8 mouse cellular contexts compared by ENCODE assay signal in genomic region chr9:65631354-65632021, GRCm38 (mm10). TPM values are rescaled to one million over a fixed set of nuclear protein-coding genes. Genes with fewer than 3 reads are reported as not detected.
A peak's percentile ranks its signal among the peaks of the same experiment; 100 is the strongest.
DNase-seq lines count a peak whose midpoint lies in the region; ATAC-seq and TF ChIP-seq lines count a peak whose summit lies in the region.

No protein-coding gene starts in this region.

- H3K9me3 ChIP-seq in embryonic facial prominence, embryonic 15.5 days (replicated peaks): no peaks in the 10 kb centered on the region
- no peaks in the 10 kb centered on the region for H3K9me3 ChIP-seq in neural tube, embryonic 13.5 days

- H3K4me1 ChIP-seq in lung, adult 2 months (ENCODE audit: control insufficient read depth, insufficient read depth, low read length): peaks cover 3% of the 10 kb centered on the region; the same call in 1 of the 2 replicates
- peaks cover 15% of the 10 kb centered on the region for H3K4me1 ChIP-seq in embryonic facial prominence, embryonic 15.5 days
- H3K4me1 ChIP-seq in neural tube, embryonic 13.5 days (replicated peaks): peaks cover 23% of the 10 kb centered on the region

- H3K36me3 ChIP-seq in embryonic facial prominence, embryonic 15.5 days: no peaks in the 10 kb centered on the region
- H3K36me3 ChIP-seq in neural tube, embryonic 13.5 days: no peaks in the 10 kb centered on the region

- TF ChIP-seq POLR2A in lung, adult 2 months (IDR thresholded peaks at IDR 0.05; ENCODE audit: borderline replicate concordance, extremely low read depth, low read depth, low read length): no peak

- H3K4me3 ChIP-seq in lung, adult 2 months (replicated peaks; ENCODE audit: extremely low read depth, low read depth, low read length): peak overlapping the region; percentile 74
- H3K4me3 ChIP-seq in embryonic facial prominence, embryonic 15.5 days (replicated peaks): peak overlapping the region; percentile 57
- peak overlapping the region; percentile 59 for H3K4me3 ChIP-seq in neural tube, embryonic 13.5 days

- H3K27ac ChIP-seq in embryonic facial prominence, embryonic 15.5 days (replicated peaks): no peak overlapping the region
- H3K27ac ChIP-seq in neural tube, embryonic 13.5 days (replicated peaks): no peak overlapping the region

- peaks cover 34% of the 10 kb centered on the region for H3K27me3 ChIP-seq in embryonic facial prominence, embryonic 15.5 days
- peaks cover 62% of the 10 kb centered on the region for H3K27me3 ChIP-seq in neural tube, embryonic 13.5 days

- H3K9ac ChIP-seq in embryonic facial prominence, embryonic 15.5 days: 0 out of 2 replicates have a peak overlapping the region, but pooled peaks have one; percentile 50
- peak overlapping the region; percentile 65; the same call in 1 of the 2 replicates for H3K9ac ChIP-seq in neural tube, embryonic 13.5 days

- ATAC-seq in embryonic facial prominence, embryonic 15.5 days (ENCODE audit: insufficient number of reproducible peaks, low FRiP score, low TSS enrichment, low read depth): no peak
- ATAC-seq in neural tube, embryonic 13.5 days (ENCODE audit: low read depth): no peak
- ATAC-seq in erythroid progenitor cell, adult 5-6 weeks (replicated peaks; ENCODE audit: low FRiP score, poor library complexity, severe bottlenecking): no peak

- no peak for TF ChIP-seq CTCF in lung, adult 2 months (IDR thresholded peaks at IDR 0.05; ENCODE audit: insufficient read depth, low read length)

- DNase-seq in lung, adult 2 months: no peak
- no peak for DNase-seq in lung, postnatal 25 days (ENCODE audit: low spot score)
- DNase-seq in kidney, postnatal 10 days: peak; percentile 17
- no peak for DNase-seq in layer of hippocampus, postnatal 25 days (ENCODE audit: extremely low spot score in 1 of 2, low spot score in 1 of 2)
- no peak for DNase-seq in layer of hippocampus, postnatal 14 days (ENCODE audit: low spot score in 2 of 2)

- WGBS in lung, adult 2 months: 65% methylated on average over 16 of the region's 16 CpGs
- WGBS in embryonic facial prominence, embryonic 15.5 days: 26% methylated on average over 16 of the region's 16 CpGs
- 20% methylated on average over 16 of the region's 16 CpGs for WGBS in neural tube, embryonic 13.5 days

- H3K4me2 ChIP-seq in embryonic facial prominence, embryonic 15.5 days (replicated peaks): peak overlapping the region; percentile 99
- H3K4me2 ChIP-seq in neural tube, embryonic 13.5 days: peak overlapping the region; percentile 90

RNA-seq across cellular contexts. Expression of gene Rbpms2, which starts 2.0 kb away (rescaled TPM):
- polyA plus RNA-seq in lung, adult 2 months (2012; rRNA removed): 16.0 and 18.4 TPM in 2 replicates
- polyA plus RNA-seq in embryonic facial prominence, embryonic 15.5 days (2015; fragmentation: Nextera tagmentation; extraction: Ambion mirVana): 7.9 and 8.9 TPM in 2 replicates
- polyA plus RNA-seq in neural tube, embryonic 13.5 days (2015; fragmentation: Nextera tagmentation; extraction: Ambion mirVana): 6.2 and 6.3 TPM in 2 replicates
- 9.6 TPM in 1 of 2 replicates, not detected in the other for total RNA-seq in erythroid progenitor cell, adult 5-6 weeks (2015; ENCODE audit: low replicate concordance)
- not detected in 2 replicates for total RNA-seq in erythroid progenitor cell, adult 5-6 weeks (2017; ENCODE audit: low replicate concordance)
- 1 to 10 TPM; 2.8 to 2.9 TPM for total RNA-seq in layer of hippocampus, postnatal 25 days (2021)
- 1 to 10 TPM; 2.1 to 2.3 TPM for total RNA-seq in layer of hippocampus, postnatal 14 days (2021)

RNA-seq across cellular contexts. Expression of gene Oaz2, which starts 36.3 kb away (rescaled TPM):
- polyA plus RNA-seq in lung, adult 2 months (2012; rRNA removed): 242 and 274 TPM in 2 replicates
- 304 and 311 TPM in 2 replicates for polyA plus RNA-seq in embryonic facial prominence, embryonic 15.5 days (2015; fragmentation: Nextera tagmentation; extraction: Ambion mirVana)
- polyA plus RNA-seq in neural tube, embryonic 13.5 days (2015; fragmentation: Nextera tagmentation; extraction: Ambion mirVana): 381 and 389 TPM in 2 replicates
- total RNA-seq in erythroid progenitor cell, adult 5-6 weeks (2015; ENCODE audit: low replicate concordance): 3.4 and 7.2 TPM in 2 replicates
- total RNA-seq in erythroid progenitor cell, adult 5-6 weeks (2017; ENCODE audit: low replicate concordance): 1.4 and 9.2 TPM in 2 replicates
- 100 to 1,000 TPM; 199 to 217 TPM for total RNA-seq in layer of hippocampus, postnatal 25 days (2021)
- total RNA-seq in layer of hippocampus, postnatal 14 days (2021): 100 to 1,000 TPM; 213 to 221 TPM

RNA-seq across cellular contexts. Expression of gene Pif1, which starts 44.5 kb away (rescaled TPM):
- polyA plus RNA-seq in lung, adult 2 months (2012; rRNA removed): 0.36 and 1.0 TPM in 2 replicates
- polyA plus RNA-seq in embryonic facial prominence, embryonic 15.5 days (2015; fragmentation: Nextera tagmentation; extraction: Ambion mirVana): 10.8 and 11.5 TPM in 2 replicates
- 3.1 and 3.2 TPM in 2 replicates for polyA plus RNA-seq in neural tube, embryonic 13.5 days (2015; fragmentation: Nextera tagmentation; extraction: Ambion mirVana)
- total RNA-seq in erythroid progenitor cell, adult 5-6 weeks (2015; ENCODE audit: low replicate concordance): 75.0 and 77.1 TPM in 2 replicates
- 68.7 and 94.9 TPM in 2 replicates for total RNA-seq in erythroid progenitor cell, adult 5-6 weeks (2017; ENCODE audit: low replicate concordance)
- under 1 TPM; 0.07 to 0.19 TPM for total RNA-seq in layer of hippocampus, postnatal 25 days (2021)
- total RNA-seq in layer of hippocampus, postnatal 14 days (2021): under 1 TPM; 0.67 to 0.69 TPM

RNA-seq across cellular contexts. Expression of gene Plekho2, which starts 51.6 kb away (rescaled TPM):
- polyA plus RNA-seq in lung, adult 2 months (2012; rRNA removed): 31.6 and 36.7 TPM in 2 replicates
- 15.0 and 16.0 TPM in 2 replicates for polyA plus RNA-seq in embryonic facial prominence, embryonic 15.5 days (2015; fragmentation: Nextera tagmentation; extraction: Ambion mirVana)
- polyA plus RNA-seq in neural tube, embryonic 13.5 days (2015; fragmentation: Nextera tagmentation; extraction: Ambion mirVana): 7.6 and 9.5 TPM in 2 replicates
- 32.3 and 42.2 TPM in 2 replicates for total RNA-seq in erythroid progenitor cell, adult 5-6 weeks (2015; ENCODE audit: low replicate concordance)
- total RNA-seq in erythroid progenitor cell, adult 5-6 weeks (2017; ENCODE audit: low replicate concordance): 48.6 and 54.6 TPM in 2 replicates
- 10 to 100 TPM; 11.3 to 13.7 TPM for total RNA-seq in layer of hippocampus, postnatal 25 days (2021)
- 1 to 10 TPM; 7.5 to 9.4 TPM for total RNA-seq in layer of hippocampus, postnatal 14 days (2021)

Comparison
In these comparisons a context has a peak if more than half of its experiments do, and no peak if none do; other contexts are left out.
1. RNA of gene Oaz2, which starts 36.3 kb away (total RNA-seq): 213 to 221 TPM in layer of hippocampus, postnatal 14 days and 199 to 217 TPM in layer of hippocampus, postnatal 25 days; 1.4 to 9.2 TPM in erythroid progenitor cell, adult 5-6 weeks; every median in the first group is over 10 times any median in the second.
2. RNA of gene Pif1, which starts 44.5 kb away (total RNA-seq): 68.7 to 94.9 TPM in erythroid progenitor cell, adult 5-6 weeks; 0.67 to 0.69 TPM in layer of hippocampus, postnatal 14 days and 0.07 to 0.19 TPM in layer of hippocampus, postnatal 25 days; every median in the first group is over 10 times any median in the second.
3. Peak in every context shown above with its lines, with median percentiles within 50 percentile points of each other: H3K4me3 ChIP-seq.